Mouse (Mus musculus) midbrain, embryonic 10.5 days (tissue): ENCODE results near the gene Eif1. TPM values are rescaled to one million over a fixed set of nuclear protein-coding genes. Genes with fewer than 3 reads are reported as not detected.
"Not testable (repeated sequence)": the region's sequence is repeated elsewhere in the genome, so short reads cannot be mapped to it uniquely, and the experiment has no call there.

Experiments
- DNase-seq: peaks from one replicate; pipeline ENCODE4 v3.0.0-alpha.2; 2017; ENCODE audit warnings: low spot score
- H3K27ac ChIP-seq: fragments of 300-500 bp; sonication (generic); replicated peaks from 2 replicates; pipeline ENCODE4 v1.5.1; 2016; ENCODE audit warnings: mild to moderate bottlenecking
- H3K27me3 ChIP-seq: fragments of 300-500 bp; sonication (generic); 2 replicates; pipeline ENCODE4 v1.6.1; 2016; ENCODE audit warnings: low read depth, mild to moderate bottlenecking; ENCODE audit not compliant: poor library complexity, severe bottlenecking
- H3K36me3 ChIP-seq: fragments of 300-500 bp; sonication (generic); 2 replicates; pipeline ENCODE4 v1.6.1; 2016; ENCODE audit warnings: mild to moderate bottlenecking, moderate library complexity
- H3K4me1 ChIP-seq: fragments of 300-500 bp; sonication (generic); 2 replicates; pipeline ENCODE4 v1.6.1; 2016
- H3K4me3 ChIP-seq: fragments of 300-500 bp; sonication (generic); 2 replicates; pipeline ENCODE4 v1.5.1; 2016; ENCODE audit warnings: mild to moderate bottlenecking, moderate library complexity
- H3K9me3 ChIP-seq: fragments of 300-500 bp; sonication (generic); replicated peaks from 2 replicates; pipeline ENCODE4 v1.6.1; 2016; ENCODE audit warnings: mild to moderate bottlenecking
- WGBS: fragments of 180-500 bp; shearing (Covaris S2); methylation state at CpG from one replicate; pipeline ENCODE4 v1.1.7; 2016; 5-methylcytosine and 5-hydroxymethylcytosine counted together
- polyA plus RNA-seq: library from polyadenylated mRNA; unstranded; fragments of >200 nt; fragmentation: Nextera tagmentation; extraction: Ambion mirVana; gene quantifications from 2 replicates; pipeline ENCODE4 v1.2.1, GENCODE M21; 2016

Eif1 gene
- polyA plus RNA-seq, 1 experiment from 2014 or later = 1,814 TPM

- Histone ChIP-seq H3K36me3 (no peaks in the 10 kb centered on the region), H3K4me3 (no peak overlapping the region), H3K4me1 (peaks cover 25% of the 10 kb centered on the region), H3K27me3 (no peaks in the 10 kb centered on the region), H3K9me3 (no peaks in the 10 kb centered on the region), H3K27ac (no peak overlapping the region)
- no peak for DNase-seq
- 67% methylated on average over 6 of the region's 6 CpGs for WGBS
Observed at GRCm38 (mm10) chr11:100292884-100293283, 26.8 kb upstream of the Eif1 start.

DNA sequence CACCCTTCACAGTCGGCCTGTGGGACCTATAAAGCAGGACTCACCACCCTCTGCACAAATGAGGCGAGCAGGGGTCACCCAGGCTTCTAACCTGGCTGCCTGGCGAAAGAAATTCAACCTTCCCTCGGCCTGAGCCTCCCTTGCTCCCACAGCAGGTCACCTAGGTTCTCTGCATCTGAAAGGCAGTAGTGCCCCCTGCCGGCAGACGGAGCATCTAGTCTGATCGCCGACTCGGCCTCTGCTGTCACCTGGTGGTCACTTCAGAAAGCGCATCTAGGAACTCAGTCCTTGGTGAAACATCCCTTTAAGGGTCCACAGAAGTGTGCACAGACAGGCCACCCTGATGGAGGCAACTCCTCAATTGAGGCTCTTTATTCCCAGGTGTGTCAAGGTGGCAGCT lies 24.4 kb upstream of the Eif1 start:
- Histone ChIP-seq H3K27me3 (no peaks in the 10 kb centered on the region), H3K4me3 (no peak overlapping the region), H3K27ac (no peak overlapping the region), H3K36me3 (no peaks in the 10 kb centered on the region), H3K4me1 (peaks cover 20% of the 10 kb centered on the region), H3K9me3 (no peaks in the 10 kb centered on the region)
- WGBS = 3% methylated on average over 10 of the region's 10 CpGs
- DNase-seq = peak; percentile 87

DNA sequence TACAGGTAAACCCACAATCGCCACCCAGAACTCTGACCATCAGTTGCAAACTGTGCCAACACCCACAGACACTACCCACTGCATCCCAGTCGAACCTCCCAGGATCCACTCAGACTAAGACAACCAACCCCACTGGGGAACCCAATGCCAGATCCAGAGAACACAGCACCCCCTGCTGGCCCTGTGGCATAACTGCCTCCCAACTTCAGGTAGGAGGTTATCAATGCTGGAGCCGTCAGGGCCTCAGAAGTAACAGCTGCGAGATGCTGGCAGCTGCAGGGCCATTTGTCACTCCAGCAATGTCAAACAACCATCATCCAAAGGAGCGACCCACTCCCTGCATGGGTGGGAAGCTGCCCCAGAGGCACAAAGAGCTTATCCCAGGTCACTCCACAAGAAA lies 21.9 kb upstream of the Eif1 start:
- Histone ChIP-seq H3K4me1 (peaks cover 11% of the 10 kb centered on the region), H3K9me3 (no peaks in the 10 kb centered on the region), H3K27me3 (no peaks in the 10 kb centered on the region), H3K4me3 (peak overlapping the region; percentile 33), H3K36me3 (no peaks in the 10 kb centered on the region), H3K27ac (no peak overlapping the region)
- 37% methylated on average over 5 of the region's 5 CpGs for WGBS
- DNase-seq = no peak

DNA sequence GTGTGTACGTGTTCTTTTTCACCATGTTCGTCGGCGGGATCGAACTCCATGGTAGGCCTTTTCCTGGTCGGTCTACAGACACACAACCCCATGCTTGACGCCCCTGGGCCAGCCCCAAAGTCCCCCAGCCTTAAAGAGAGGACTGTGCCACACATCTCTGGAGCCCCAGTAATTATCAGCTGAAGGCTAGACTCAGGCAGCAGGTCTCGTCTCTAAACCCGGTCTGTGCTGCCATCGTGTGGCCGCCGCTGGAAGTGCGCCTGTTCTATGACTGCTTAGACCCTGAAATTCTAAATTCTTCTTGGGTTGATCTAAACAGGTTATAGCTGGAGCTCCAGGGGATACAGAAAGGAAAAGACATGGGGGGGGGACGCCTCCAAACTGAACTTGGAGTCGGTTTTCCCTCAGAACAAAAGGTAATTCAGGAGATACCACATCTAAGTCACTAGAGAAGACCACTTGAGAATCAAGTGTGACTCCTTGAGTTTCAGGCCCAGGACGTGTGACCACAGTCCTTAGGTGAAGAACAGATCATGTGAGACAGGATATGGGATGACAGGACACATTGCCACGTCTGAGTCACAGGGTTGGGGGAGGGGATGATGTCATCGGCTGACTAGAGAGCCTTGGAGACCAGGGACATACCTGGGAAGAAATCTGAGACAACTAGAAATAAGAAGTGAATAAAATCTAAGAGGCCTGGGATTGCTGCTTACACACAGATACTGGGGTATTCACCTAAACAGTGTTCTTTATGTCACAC lies 21.2 kb upstream of the Eif1 start:
- Histone ChIP-seq H3K4me3 (peak overlapping the region; percentile 33), H3K36me3 (no peaks in the 10 kb centered on the region), H3K4me1 (peaks cover 5% of the 10 kb centered on the region; the same call in 1 of the 2 replicates), H3K27me3 (no peaks in the 10 kb centered on the region), H3K9me3 (no peaks in the 10 kb centered on the region), H3K27ac (no peak overlapping the region)
- 19% methylated on average over 18 of the region's 18 CpGs for WGBS
- peak; percentile 85 for DNase-seq

GRCm38 (mm10) chr11:100300293-100300692 lies 19.4 kb upstream of the Eif1 start:
- peaks cover 5% of the 10 kb centered on the region; the same call in 1 of the 2 replicates for H3K4me1 ChIP-seq
- no peak overlapping the region for H3K4me3 ChIP-seq
- no peaks in the 10 kb centered on the region for H3K9me3 ChIP-seq
- WGBS = 17% methylated on average over 5 of the region's 5 CpGs
- no peaks in the 10 kb centered on the region for H3K27me3 ChIP-seq
- H3K27ac ChIP-seq = no peak overlapping the region
- H3K36me3 ChIP-seq = no peaks in the 10 kb centered on the region
- DNase-seq = peak; percentile 74

GRCm38 (mm10) chr11:100301292-100301691 lies 18.4 kb upstream of the Eif1 start:
- no peak overlapping the region for H3K4me3 ChIP-seq

GRCm38 (mm10) chr11:100307900-100308299 lies 11.8 kb upstream of the Eif1 start:
- H3K4me3 ChIP-seq = no peak overlapping the region
- peaks cover 10% of the 10 kb centered on the region for H3K4me1 ChIP-seq
- no peaks in the 10 kb centered on the region for H3K27me3 ChIP-seq
- H3K36me3 ChIP-seq = no peaks in the 10 kb centered on the region
- no peak overlapping the region for H3K27ac ChIP-seq
- H3K9me3 ChIP-seq = no peaks in the 10 kb centered on the region
- 92% methylated on average over 5 of the region's 5 CpGs for WGBS
- no peak for DNase-seq

More at GRCm38 (mm10) chr11:100301292-100301691, 18.4 kb upstream of the Eif1 start:
- Histone ChIP-seq H3K36me3 (no peaks in the 10 kb centered on the region), H3K4me1 (peaks cover 5% of the 10 kb centered on the region; the same call in 1 of the 2 replicates), H3K27me3 (no peaks in the 10 kb centered on the region), H3K9me3 (no peaks in the 10 kb centered on the region), H3K27ac (no peak overlapping the region)
- DNase-seq = no peak
- WGBS = 81% methylated on average over 5 of the region's 5 CpGs

GRCm38 (mm10) chr11:100308672-100309071 lies 11.0 kb upstream of the Eif1 start:
- not testable (repeated sequence) for H3K36me3 ChIP-seq, H3K27me3 ChIP-seq, H3K4me3 ChIP-seq, H3K27ac ChIP-seq, DNase-seq, H3K9me3 ChIP-seq
- peaks cover 10% of the 10 kb centered on the region for H3K4me1 ChIP-seq
- 87% methylated on average over 6 of the region's 6 CpGs for WGBS

DNA sequence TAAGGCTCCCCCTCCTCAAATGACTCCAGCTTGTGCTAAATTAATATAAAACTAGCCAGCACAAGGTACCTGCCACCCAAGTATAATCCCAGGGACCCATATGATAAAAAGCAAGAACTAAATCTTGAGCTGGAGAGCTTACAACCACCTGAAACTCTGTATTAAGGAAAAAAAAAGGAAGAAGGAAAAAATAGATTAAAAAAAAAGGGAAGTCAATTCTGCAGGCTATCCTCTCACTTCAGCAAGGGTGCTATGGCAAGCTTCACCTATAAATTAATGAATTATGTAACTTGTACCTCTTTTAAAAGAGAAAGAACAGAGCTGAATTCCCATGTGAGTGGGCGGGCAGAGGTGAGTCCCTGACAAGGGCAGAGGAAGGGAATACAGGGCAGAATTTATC lies 8.0 kb upstream of the Eif1 start:
- Histone ChIP-seq H3K4me3 (no peak overlapping the region), H3K27ac (no peak overlapping the region), H3K4me1 (peaks cover 23% of the 10 kb centered on the region), H3K36me3 (no peaks in the 10 kb centered on the region), H3K27me3 (no peaks in the 10 kb centered on the region), H3K9me3 (no peaks in the 10 kb centered on the region)
- no peak for DNase-seq
- 91% methylated on average over 1 of the region's 1 CpGs for WGBS

- no peak overlapping the region for H3K27ac ChIP-seq
- H3K9me3 ChIP-seq = no peaks in the 10 kb centered on the region
- H3K4me1 ChIP-seq = peaks cover 23% of the 10 kb centered on the region
- H3K27me3 ChIP-seq = no peaks in the 10 kb centered on the region
- H3K36me3 ChIP-seq = no peaks in the 10 kb centered on the region
- DNase-seq = no peak
- WGBS = 42% methylated on average over 5 of the region's 5 CpGs
- H3K4me3 ChIP-seq = no peak overlapping the region
Observed at GRCm38 (mm10) chr11:100312096-100312679, 7.5 kb upstream of the Eif1 start.

DNA sequence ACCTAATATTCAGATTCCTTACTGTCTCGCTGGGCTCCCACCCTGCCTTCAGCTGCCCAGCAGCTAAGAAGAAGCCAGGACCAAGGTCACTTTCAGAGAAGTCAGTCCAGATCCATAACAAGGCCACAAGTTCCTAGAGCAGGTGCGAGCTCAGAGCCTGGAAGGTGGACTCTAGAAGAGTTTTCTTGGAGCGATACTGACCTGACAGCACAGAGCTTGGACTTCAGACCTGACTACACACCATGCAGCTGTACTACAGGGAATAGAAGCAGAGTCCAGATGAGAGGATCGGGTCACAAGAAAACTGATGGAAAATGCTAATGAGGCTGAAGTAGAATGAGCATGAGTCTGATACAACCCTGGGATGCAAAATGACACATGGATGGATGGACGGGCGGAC lies 6.3 kb upstream of the Eif1 start:
- DNase-seq = no peak
- Histone ChIP-seq H3K27me3 (no peaks in the 10 kb centered on the region), H3K4me1 (peaks cover 23% of the 10 kb centered on the region), H3K9me3 (no peaks in the 10 kb centered on the region), H3K4me3 (no peak overlapping the region), H3K27ac (no peak overlapping the region), H3K36me3 (no peaks in the 10 kb centered on the region)
- WGBS = 94% methylated on average over 6 of the region's 6 CpGs

- no peaks in the 10 kb centered on the region for H3K9me3 ChIP-seq
- H3K4me3 ChIP-seq = no peak overlapping the region
- H3K36me3 ChIP-seq = peaks cover 1% of the 10 kb centered on the region; the same call in 1 of the 2 replicates
- H3K4me1 ChIP-seq = peaks cover 28% of the 10 kb centered on the region
- H3K27me3 ChIP-seq = no peaks in the 10 kb centered on the region
- no peak for DNase-seq
- no peak overlapping the region for H3K27ac ChIP-seq
- 94% methylated on average over 5 of the region's 5 CpGs for WGBS
Observed at GRCm38 (mm10) chr11:100315439-100315838, 4.2 kb upstream of the Eif1 start.

- H3K36me3 ChIP-seq = peaks cover 25% of the 10 kb centered on the region
- H3K27ac ChIP-seq = no peak overlapping the region
- H3K9me3 ChIP-seq = no peaks in the 10 kb centered on the region
- DNase-seq = no peak
- 84% methylated on average over 6 of the region's 6 CpGs for WGBS
- H3K4me1 ChIP-seq = peaks cover 23% of the 10 kb centered on the region
- H3K4me3 ChIP-seq = no peak overlapping the region
- H3K27me3 ChIP-seq = no peaks in the 10 kb centered on the region
Observed at GRCm38 (mm10) chr11:100317826-100318380, 1.8 kb upstream of the Eif1 start.
